11 mouse cellular contexts compared by ENCODE assay signal in the genomic region with DNA sequence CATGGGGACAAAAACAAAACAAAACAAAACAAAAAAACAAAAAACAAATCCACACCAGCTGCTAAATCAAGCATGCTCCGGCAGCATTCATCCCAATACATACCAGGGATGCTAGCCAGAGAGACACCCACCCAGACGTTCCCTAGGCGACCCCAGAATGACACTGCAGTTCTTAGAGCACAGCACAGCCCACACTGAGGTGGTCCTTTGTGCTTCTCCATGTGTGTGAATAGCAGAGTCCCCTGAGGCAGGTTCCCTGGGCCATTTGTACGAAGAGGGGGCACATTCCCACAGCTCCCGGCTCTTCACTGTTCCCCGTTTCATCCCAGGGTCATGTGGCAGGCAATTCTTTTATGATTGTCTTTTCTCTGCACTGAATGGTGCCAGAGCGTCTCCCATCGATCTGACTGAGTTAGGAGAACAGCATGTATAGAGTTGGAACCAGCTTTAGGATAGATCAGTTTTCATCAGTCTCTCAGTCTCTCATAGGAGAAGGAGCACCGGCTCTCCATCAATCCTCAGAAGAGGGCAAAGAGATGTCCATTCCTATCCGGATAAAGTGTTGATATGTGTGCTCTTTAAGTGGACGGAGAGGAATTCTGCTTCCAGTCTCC.
A peak's percentile ranks its signal among the peaks of the same experiment; 100 is the strongest.
DNase-seq lines count a peak whose midpoint lies in the region; ATAC-seq and TF ChIP-seq lines count a peak whose summit lies in the region.
"Had no signal": no experiment of that assay in that cellular context is flagged by ENCODE, and none has a peak within 500 bp of the region (broad histone marks: within the 10 kb centered on the region; RNA-seq: fewer than 3 reads in every experiment).

No protein-coding gene starts in this region.

- no peak for TF ChIP-seq CTCF in intestine, postnatal 0 days (IDR thresholded peaks at IDR 0.05; ENCODE audit: low read depth)

- peaks cover 2% of the 10 kb centered on the region; the same call in 1 of the 2 replicates for H3K9me3 ChIP-seq in forebrain, embryonic 10.5 days
- H3K9me3 ChIP-seq in hindbrain, embryonic 15.5 days: no peaks in the 10 kb centered on the region
- H3K9me3 ChIP-seq in neural tube, embryonic 11.5 days (ENCODE audit: control insufficient read depth, low read length): no peaks in the 10 kb centered on the region
- no peaks in the 10 kb centered on the region for H3K9me3 ChIP-seq in intestine, postnatal 0 days (ENCODE audit: control insufficient read depth)

- DNase-seq in embryo, embryonic 10 days (ENCODE audit: low spot score): peak; percentile 73
- peak; percentile 59 for DNase-seq in forebrain, embryonic 10.5 days (ENCODE audit: extremely low spot score, low spot score)
- DNase-seq in neural tube, embryonic 11.5 days (ENCODE audit: low spot score): peak; percentile 73
- DNase-seq in testis, postnatal 10 days (ENCODE audit: low spot score): no peak
- no peak for DNase-seq in layer of hippocampus, postnatal 14 days (ENCODE audit: low spot score in 2 of 2)
- no peak for DNase-seq in yolk sac, embryonic 10.5 days (ENCODE audit: low spot score)
- DNase-seq: kidney, adult 18-20 months; lung, adult 18-20 months had no signal

- H3K36me3 ChIP-seq in forebrain, embryonic 10.5 days (replicated peaks): no peaks in the 10 kb centered on the region
- no peaks in the 10 kb centered on the region for H3K36me3 ChIP-seq in hindbrain, embryonic 15.5 days
- no peaks in the 10 kb centered on the region for H3K36me3 ChIP-seq in neural tube, embryonic 11.5 days (ENCODE audit: control insufficient read depth, insufficient read depth, low read length)
- no peaks in the 10 kb centered on the region for H3K36me3 ChIP-seq in intestine, postnatal 0 days (ENCODE audit: control insufficient read depth, insufficient read depth)
- H3K36me3 ChIP-seq: limb, embryonic 12.5 days had no signal

- H3K4me3 ChIP-seq in forebrain, embryonic 10.5 days: no peak overlapping the region
- H3K4me3 ChIP-seq in hindbrain, embryonic 15.5 days: no peak overlapping the region
- no peak overlapping the region for H3K4me3 ChIP-seq in neural tube, embryonic 11.5 days (ENCODE audit: low read depth, low read length)
- no peak overlapping the region for H3K4me3 ChIP-seq in intestine, postnatal 0 days (ENCODE audit: low read depth, low read length)
- H3K4me3 ChIP-seq: limb, embryonic 12.5 days had no signal

- ATAC-seq in hindbrain, embryonic 15.5 days (ENCODE audit: low FRiP score, low read depth): peak; percentile 68; the same call in 1 of the 2 replicates
- ATAC-seq in neural tube, embryonic 11.5 days (ENCODE audit: insufficient read depth, low FRiP score, low TSS enrichment): peak; percentile 86
- no peak for ATAC-seq in intestine, postnatal 0 days

- peaks cover 39% of the 10 kb centered on the region for H3K4me1 ChIP-seq in forebrain, embryonic 10.5 days
- H3K4me1 ChIP-seq in hindbrain, embryonic 15.5 days (replicated peaks): peaks cover 24% of the 10 kb centered on the region
- H3K4me1 ChIP-seq in neural tube, embryonic 11.5 days (ENCODE audit: control insufficient read depth, insufficient read depth, low read length): peaks cover 19% of the 10 kb centered on the region
- H3K4me1 ChIP-seq in intestine, postnatal 0 days (replicated peaks; ENCODE audit: control insufficient read depth, insufficient read depth, low read length): no peaks in the 10 kb centered on the region

- H3K27me3 ChIP-seq in forebrain, embryonic 10.5 days (ENCODE audit: poor library complexity, severe bottlenecking): no peaks in the 10 kb centered on the region
- H3K27me3 ChIP-seq in hindbrain, embryonic 15.5 days: no peaks in the 10 kb centered on the region
- no peaks in the 10 kb centered on the region for H3K27me3 ChIP-seq in neural tube, embryonic 11.5 days (ENCODE audit: control insufficient read depth, insufficient read depth, low read length)
- H3K27me3 ChIP-seq in intestine, postnatal 0 days (replicated peaks; ENCODE audit: control insufficient read depth, insufficient read depth, low read length): no peaks in the 10 kb centered on the region
- H3K27me3 ChIP-seq: limb, embryonic 12.5 days had no signal

- H3K27ac ChIP-seq in forebrain, embryonic 10.5 days: peak overlapping the region; percentile 90
- H3K27ac ChIP-seq in hindbrain, embryonic 15.5 days (replicated peaks): no peak overlapping the region
- H3K27ac ChIP-seq in neural tube, embryonic 11.5 days (ENCODE audit: low read depth, low read length): peak overlapping the region; percentile 86
- no peak overlapping the region for H3K27ac ChIP-seq in intestine, postnatal 0 days (ENCODE audit: low read depth, low read length)
- H3K27ac ChIP-seq: limb, embryonic 12.5 days had no signal

- H3K4me2 ChIP-seq in hindbrain, embryonic 15.5 days: no peak overlapping the region
- no peak overlapping the region for H3K4me2 ChIP-seq in neural tube, embryonic 11.5 days (ENCODE audit: low read depth)
- no peak overlapping the region for H3K4me2 ChIP-seq in intestine, postnatal 0 days (replicated peaks; ENCODE audit: low read depth)
- H3K4me2 ChIP-seq: limb, embryonic 12.5 days had no signal

- WGBS in forebrain, embryonic 10.5 days: 25% methylated on average over 11 of the region's 11 CpGs
- 10% methylated on average over 11 of the region's 11 CpGs for WGBS in hindbrain, embryonic 15.5 days
- 28% methylated on average over 11 of the region's 11 CpGs for WGBS in neural tube, embryonic 11.5 days
- WGBS in intestine, postnatal 0 days: 68% methylated on average over 11 of the region's 11 CpGs

- no peak overlapping the region for H3K9ac ChIP-seq in hindbrain, embryonic 15.5 days
- peak overlapping the region; percentile 6 for H3K9ac ChIP-seq in neural tube, embryonic 11.5 days (ENCODE audit: low read length)
- no peak overlapping the region for H3K9ac ChIP-seq in intestine, postnatal 0 days (ENCODE audit: low read depth, low read length)
- H3K9ac ChIP-seq: limb, embryonic 12.5 days had no signal

Comparison
In these comparisons a context has a peak if more than half of its experiments do, and no peak if none do; other contexts are left out.
1. DNase-seq: peak in embryo, embryonic 10 days (single experiment), forebrain, embryonic 10.5 days (single experiment) and neural tube, embryonic 11.5 days (single experiment); none in testis, postnatal 10 days (single experiment), layer of hippocampus, postnatal 14 days (0 of 2) and yolk sac, embryonic 10.5 days (single experiment).
2. H3K27ac ChIP-seq: peak in forebrain, embryonic 10.5 days (single experiment) and neural tube, embryonic 11.5 days (single experiment); none in hindbrain, embryonic 15.5 days (single experiment) and intestine, postnatal 0 days (single experiment).